Mouse (Mus musculus) forebrain, embryonic 13.5 days (tissue): ENCODE results near the gene Ccdc77. TPM values are rescaled to one million over a fixed set of nuclear protein-coding genes. Genes with fewer than 3 reads are reported as not detected.
"Not testable (repeated sequence)": the region's sequence is repeated elsewhere in the genome, so short reads cannot be mapped to it uniquely, and the experiment has no call there.

Source experiments
- ATAC-seq: fragments of 200-750 bp; cut with Nextera tagmentation; 2 replicates; pipeline ENCODE4 v1.8.0; 2017
- H3K27ac ChIP-seq: fragments of 300-500 bp; sonication (generic); 2 replicates; pipeline ENCODE4 v1.5.1; 2015; ENCODE audit warnings: inconsistent platforms, mild to moderate bottlenecking, moderate library complexity
- H3K27me3 ChIP-seq: fragments of 300-500 bp; sonication (generic); 2 replicates; pipeline ENCODE4 v1.6.1; 2015; ENCODE audit warnings: mild to moderate bottlenecking, inconsistent platforms
- H3K36me3 ChIP-seq: fragments of 300-500 bp; sonication (generic); 2 replicates; pipeline ENCODE4 v1.6.1; 2015; ENCODE audit warnings: mild to moderate bottlenecking, inconsistent platforms; ENCODE audit not compliant: poor library complexity, severe bottlenecking
- H3K4me1 ChIP-seq: fragments of 300-500 bp; sonication (generic); 2 replicates; pipeline ENCODE4 v1.6.1; 2015; ENCODE audit warnings: inconsistent platforms
- H3K4me2 ChIP-seq: fragments of 300-500 bp; sonication (generic); 2 replicates; pipeline ENCODE4 v1.6.1; 2015; ENCODE audit warnings: inconsistent platforms, mild to moderate bottlenecking, moderate library complexity
- H3K4me3 ChIP-seq: fragments of 300-500 bp; sonication (generic); 2 replicates; pipeline ENCODE4 v1.5.1; 2015; ENCODE audit warnings: mild to moderate bottlenecking, inconsistent platforms
- H3K9ac ChIP-seq: fragments of 300-500 bp; sonication (generic); 2 replicates; pipeline ENCODE4 v1.6.1; 2015; ENCODE audit warnings: mild to moderate bottlenecking, inconsistent platforms
- H3K9me3 ChIP-seq: fragments of 300-500 bp; sonication (generic); replicated peaks from 2 replicates; pipeline ENCODE4 v1.6.1; 2016; ENCODE audit warnings: inconsistent platforms
- WGBS: fragments of 180-500 bp; shearing (Covaris S2); methylation state at CpG from one replicate; pipeline ENCODE4 v1.1.7; 2015; 5-methylcytosine and 5-hydroxymethylcytosine counted together
- polyA plus RNA-seq: library from polyadenylated mRNA; unstranded; fragments of >200 nt; fragmentation: Nextera tagmentation; extraction: Ambion mirVana; gene quantifications from 2 replicates; pipeline ENCODE4 v1.2.1, GENCODE M21; 2015

Gene Ccdc77
- polyA plus RNA-seq, 1 experiment from 2014 or later: 19.2 TPM

DNA sequence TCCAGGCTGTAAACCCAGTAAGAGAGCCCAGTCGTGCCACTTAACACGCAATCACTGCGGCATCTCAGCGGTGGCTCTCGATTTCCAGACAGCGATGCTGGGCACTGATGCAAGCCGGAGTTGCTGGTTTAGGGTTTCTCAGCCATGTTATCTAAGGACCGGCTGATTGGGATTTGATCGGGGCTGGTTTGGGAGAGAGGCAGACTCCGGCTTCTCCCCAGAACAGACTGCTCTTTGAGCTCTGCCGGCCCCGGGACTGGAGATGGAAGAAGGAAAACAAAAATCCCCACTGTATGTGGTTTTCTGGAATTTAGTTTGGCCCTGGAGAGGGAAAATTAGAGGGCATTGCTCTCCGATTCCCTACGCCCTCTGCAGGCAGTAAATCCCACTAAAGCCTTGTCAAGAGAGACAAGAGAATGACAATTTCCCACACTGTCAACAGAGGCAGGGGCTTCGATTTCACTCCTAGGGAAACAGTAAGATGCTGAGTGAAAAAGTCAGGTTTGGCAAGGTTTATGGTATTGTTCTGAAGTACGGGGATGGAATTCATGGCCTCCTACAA lies 61.3 kb downstream of the Ccdc77 start:
- Histone ChIP-seq H3K4me2 (peak overlapping the region; percentile 24), H3K9ac (peak overlapping the region; percentile 36), H3K27ac (no peak overlapping the region), H3K4me1 (no peaks in the 10 kb centered on the region), H3K4me3 (0 out of 2 replicates have a peak overlapping the region, but pooled peaks have one; percentile 1), H3K36me3 (no peaks in the 10 kb centered on the region), H3K9me3 (no peaks in the 10 kb centered on the region), H3K27me3 (no peaks in the 10 kb centered on the region)
- 26% methylated on average over 16 of the region's 16 CpGs for WGBS
- no peak for ATAC-seq

DNA sequence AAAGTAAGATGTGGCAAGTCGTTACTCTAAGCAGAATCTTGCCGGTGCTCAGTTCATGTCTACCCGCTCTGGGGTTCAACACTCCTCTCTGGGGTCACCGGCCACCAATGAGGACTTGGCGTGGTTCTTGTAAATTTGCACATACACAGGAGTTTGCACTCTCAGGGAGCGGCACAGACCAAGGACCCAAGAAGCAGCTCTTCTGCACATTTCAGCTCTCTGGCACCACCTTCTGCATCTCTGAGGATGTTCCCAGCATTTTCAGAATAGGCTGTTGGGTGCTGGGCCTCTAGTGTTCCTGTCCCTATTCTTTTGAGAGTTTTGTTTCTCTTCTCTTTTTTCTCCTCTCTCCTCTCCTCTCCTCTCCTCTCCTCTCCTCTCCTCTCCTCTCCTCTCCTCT lies 63.0 kb downstream of the Ccdc77 start:
- Histone ChIP-seq H3K27me3 (peaks cover 2% of the 10 kb centered on the region; the same call in 1 of the 2 replicates), H3K4me1 (no peaks in the 10 kb centered on the region), H3K4me3 (no peak overlapping the region), H3K4me2 (no peak overlapping the region), H3K27ac (no peak overlapping the region), H3K36me3 (no peaks in the 10 kb centered on the region), H3K9me3 (no peaks in the 10 kb centered on the region), H3K9ac (no peak overlapping the region)
- ATAC-seq: no peak
- 34% methylated on average over 6 of the region's 6 CpGs for WGBS

- not testable (repeated sequence) for H3K4me1 ChIP-seq, ATAC-seq, H3K9ac ChIP-seq, H3K4me2 ChIP-seq, H3K9me3 ChIP-seq, H3K27ac ChIP-seq, H3K4me3 ChIP-seq, H3K36me3 ChIP-seq
- 96% methylated on average over 2 of the region's 2 CpGs for WGBS
- peaks cover 42% of the 10 kb centered on the region for H3K27me3 ChIP-seq
These were observed 67.6 kb downstream of the Ccdc77 start for GRCm38 (mm10) chr6:120296589-120296988.

- H3K27ac ChIP-seq: no peak overlapping the region
- H3K27me3 ChIP-seq: peaks cover 43% of the 10 kb centered on the region
- under 1% methylated on average over 16 of the region's 16 CpGs for WGBS
- no peaks in the 10 kb centered on the region for H3K36me3 ChIP-seq
- peak overlapping the region; percentile 68 for H3K4me3 ChIP-seq
- H3K9me3 ChIP-seq: no peaks in the 10 kb centered on the region
- ATAC-seq: peak; percentile 62
- peak overlapping the region; percentile 62 for H3K9ac ChIP-seq
- H3K4me1 ChIP-seq: peaks cover 4% of the 10 kb centered on the region
- peak overlapping the region; percentile 93 for H3K4me2 ChIP-seq
These were observed 69.4 kb downstream of the Ccdc77 start for GRCm38 (mm10) chr6:120294785-120295133.

- no peaks in the 10 kb centered on the region for H3K36me3 ChIP-seq
- peak; percentile 83 for ATAC-seq
- peaks cover 43% of the 10 kb centered on the region for H3K27me3 ChIP-seq
These were observed 70.0 kb downstream of the Ccdc77 start, which contains the start of the genes D330020A13Rik and B4galnt3 for GRCm38 (mm10) chr6:120294056-120294784. Gene D330020A13Rik (plus strand): TSS chr6:120294364. Gene B4galnt3 (minus strand): TSS chr6:120294559.

DNA sequence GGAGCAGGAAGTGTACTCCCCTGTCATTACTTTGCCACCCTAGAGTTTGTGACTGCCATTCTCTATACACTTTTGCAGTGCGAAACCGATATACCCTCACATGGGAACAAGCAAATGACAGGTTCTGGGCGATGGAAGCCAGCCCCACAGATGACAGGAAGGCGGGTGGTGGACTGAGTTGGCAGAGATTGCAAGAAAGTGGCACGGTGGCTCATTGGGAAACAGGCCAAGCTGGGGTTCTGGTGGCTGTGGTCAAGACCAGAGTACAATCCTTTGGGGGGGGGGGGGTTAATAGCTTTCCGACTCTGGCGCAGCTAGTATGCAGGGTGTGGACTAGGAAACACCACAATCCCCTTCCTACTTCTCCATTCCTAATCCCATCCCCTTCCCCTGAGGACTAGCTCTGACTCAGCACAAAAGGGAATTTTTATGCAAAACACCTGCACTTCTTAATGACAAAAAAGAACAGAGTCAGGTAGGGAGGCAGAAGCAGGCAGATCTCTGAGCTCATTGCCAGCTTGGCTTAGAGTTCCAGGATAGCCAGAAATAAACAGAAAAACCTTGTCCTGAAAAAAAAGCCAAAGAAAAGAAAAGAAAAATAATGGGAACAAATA lies 72.7 kb downstream of the Ccdc77 start:
- ATAC-seq: no peak
- Histone ChIP-seq H3K4me3 (no peak overlapping the region), H3K27ac (no peak overlapping the region), H3K36me3 (no peaks in the 10 kb centered on the region), H3K9me3 (no peaks in the 10 kb centered on the region), H3K4me1 (peaks cover 4% of the 10 kb centered on the region), H3K9ac (no peak overlapping the region), H3K4me2 (no peak overlapping the region), H3K27me3 (peaks cover 43% of the 10 kb centered on the region)
- 94% methylated on average over 7 of the region's 7 CpGs for WGBS

More at GRCm38 (mm10) chr6:120294056-120294784, 70.0 kb downstream of the Ccdc77 start, which contains the start of the genes D330020A13Rik and B4galnt3:
- WGBS: under 1% methylated on average over 73 of the region's 79 CpGs
- Histone ChIP-seq H3K4me1 (peaks cover 4% of the 10 kb centered on the region), H3K9ac (peak within 1 kb of the TSS; percentile 62), H3K9me3 (no peaks in the 10 kb centered on the region), H3K27ac (no peak within 1 kb of the TSS), H3K4me3 (peak within 1 kb of the TSS; percentile 68), H3K4me2 (peak within 1 kb of the TSS; percentile 93)

DNA sequence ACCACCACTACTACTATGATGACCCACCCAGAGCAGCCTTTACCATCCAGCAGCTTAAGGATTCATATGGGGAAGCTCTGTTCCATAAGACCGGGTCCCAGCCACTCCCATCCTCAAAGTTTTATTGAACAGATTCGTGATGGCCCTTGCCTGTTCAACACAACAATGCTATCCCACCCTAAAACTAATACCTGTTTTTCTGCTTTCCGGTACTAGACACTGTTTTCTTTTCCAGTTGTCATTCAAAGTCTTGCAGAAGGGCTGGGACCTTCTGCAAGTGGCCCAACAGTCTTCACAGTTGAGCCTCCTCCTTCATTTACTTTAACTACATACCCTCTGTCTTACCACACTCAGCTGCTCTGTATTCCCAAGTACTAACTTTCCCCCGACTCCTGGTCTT lies 74.7 kb downstream of the Ccdc77 start:
- H3K9ac ChIP-seq: no peak overlapping the region
- H3K36me3 ChIP-seq: no peaks in the 10 kb centered on the region
- 88% methylated on average over 4 of the region's 4 CpGs for WGBS
- H3K9me3 ChIP-seq: no peaks in the 10 kb centered on the region
- no peak overlapping the region for H3K4me3 ChIP-seq
- H3K4me2 ChIP-seq: no peak overlapping the region
- H3K4me1 ChIP-seq: no peaks in the 10 kb centered on the region
- ATAC-seq: no peak
- no peak overlapping the region for H3K27ac ChIP-seq
- peaks cover 24% of the 10 kb centered on the region for H3K27me3 ChIP-seq

DNA sequence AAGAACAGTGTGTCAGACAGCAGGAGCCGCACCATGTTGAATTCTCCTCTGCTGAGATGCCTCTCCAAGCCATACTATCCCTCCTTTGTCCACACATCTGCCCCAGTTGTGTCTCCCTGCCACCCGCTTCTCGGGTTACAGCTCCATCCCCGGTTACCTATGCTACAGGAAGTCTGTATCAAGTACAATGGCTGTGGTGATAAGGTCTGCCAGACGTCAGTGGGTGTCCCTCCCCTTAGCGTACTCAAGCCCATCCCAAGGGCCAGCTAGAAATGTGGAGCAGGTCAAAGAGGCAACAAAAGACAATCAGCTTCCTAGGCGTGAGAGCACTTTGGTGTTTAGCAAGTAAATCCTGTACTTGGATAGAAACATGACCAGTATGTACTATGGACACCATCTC lies 75.6 kb downstream of the Ccdc77 start:
- Histone ChIP-seq H3K9ac (no peak overlapping the region), H3K4me1 (no peaks in the 10 kb centered on the region), H3K27me3 (peaks cover 16% of the 10 kb centered on the region), H3K4me3 (no peak overlapping the region), H3K27ac (no peak overlapping the region), H3K4me2 (no peak overlapping the region), H3K9me3 (no peaks in the 10 kb centered on the region), H3K36me3 (no peaks in the 10 kb centered on the region)
- ATAC-seq: no peak
- WGBS: 53% methylated on average over 7 of the region's 7 CpGs

DNA sequence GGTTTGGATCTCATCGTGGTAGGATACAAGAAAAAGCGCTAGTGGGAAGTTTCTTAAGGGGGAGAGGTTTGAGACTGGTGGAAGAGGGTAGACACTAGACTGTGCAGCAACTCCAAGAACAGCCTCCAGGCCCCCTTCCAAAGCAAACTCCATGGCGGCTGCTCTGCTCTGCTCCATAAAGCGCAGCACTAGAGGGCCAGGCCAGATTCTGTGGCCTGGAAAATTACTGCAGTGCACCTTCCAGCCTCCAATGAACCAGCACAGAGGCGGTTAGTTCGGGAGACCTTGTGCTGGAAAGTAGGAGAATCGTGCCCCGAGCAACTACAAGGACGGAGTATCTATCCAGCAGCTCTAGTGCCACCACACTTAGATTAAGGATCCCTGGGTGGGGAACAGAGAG lies 76.9 kb downstream of the Ccdc77 start:
- no peaks in the 10 kb centered on the region for H3K4me1 ChIP-seq
- WGBS: 89% methylated on average over 9 of the region's 9 CpGs
- no peak for ATAC-seq

GRCm38 (mm10) chr6:120276874-120277449 lies 87.2 kb downstream of the Ccdc77 start:
- H3K36me3 ChIP-seq: no peaks in the 10 kb centered on the region
- no peak for ATAC-seq
- H3K9ac ChIP-seq: no peak overlapping the region
- no peaks in the 10 kb centered on the region for H3K4me1 ChIP-seq
- H3K9me3 ChIP-seq: no peaks in the 10 kb centered on the region
- H3K4me2 ChIP-seq: no peak overlapping the region
- no peaks in the 10 kb centered on the region for H3K27me3 ChIP-seq
- H3K4me3 ChIP-seq: no peak overlapping the region
- 85% methylated on average over 7 of the region's 7 CpGs for WGBS
- no peak overlapping the region for H3K27ac ChIP-seq

More for the DNA sequence above, 76.9 kb downstream of the Ccdc77 start:
- no peaks in the 10 kb centered on the region for H3K9me3 ChIP-seq
- H3K27me3 ChIP-seq: peaks cover 4% of the 10 kb centered on the region; the same call in 1 of the 2 replicates
- H3K9ac ChIP-seq: no peak overlapping the region
- no peak overlapping the region for H3K27ac ChIP-seq
- no peak overlapping the region for H3K4me2 ChIP-seq
- H3K4me3 ChIP-seq: no peak overlapping the region
- no peaks in the 10 kb centered on the region for H3K36me3 ChIP-seq

- WGBS: 65% methylated on average over 6 of the region's 6 CpGs
- no peak for ATAC-seq
- Histone ChIP-seq H3K27ac (no peak overlapping the region), H3K9me3 (no peaks in the 10 kb centered on the region), H3K4me2 (no peak overlapping the region), H3K4me1 (no peaks in the 10 kb centered on the region), H3K36me3 (no peaks in the 10 kb centered on the region), H3K27me3 (no peaks in the 10 kb centered on the region), H3K9ac (no peak overlapping the region), H3K4me3 (no peak overlapping the region)
These were observed 88.9 kb downstream of the Ccdc77 start for GRCm38 (mm10) chr6:120275301-120275700.

- 74% methylated on average over 4 of the region's 4 CpGs for WGBS
- Histone ChIP-seq H3K4me3 (no peak overlapping the region), H3K4me1 (no peaks in the 10 kb centered on the region), H3K9ac (no peak overlapping the region), H3K4me2 (no peak overlapping the region), H3K9me3 (no peaks in the 10 kb centered on the region), H3K27ac (no peak overlapping the region), H3K36me3 (no peaks in the 10 kb centered on the region), H3K27me3 (no peaks in the 10 kb centered on the region)
- ATAC-seq: no peak
These were observed 89.3 kb downstream of the Ccdc77 start for GRCm38 (mm10) chr6:120274887-120275286.
